Mouse (Mus musculus) kidney, adult 8-10 months (tissue): Measurements from ENCODE around the gene Usb1.

Source experiments
- DNase-seq, 2 experiments: peaks; one replicate each; pipeline ENCODE4 v3.0.0; 2022

Gene Usb1

GRCm38 (mm10) chr8:95331720-95332436 is at the start of gene Usb1, which contains the start of gene Zfp319:
Usb1 (plus strand) TSS chr8:95332284.
Zfp319 (minus strand) TSS chr8:95331950.
- peak; percentile 93 to 95 for DNase-seq

- no peak for DNase-seq
Measured at GRCm38 (mm10) chr8:95289066-95289650, 42.9 kb upstream of the Usb1 start.

GRCm38 (mm10) chr8:95293172-95293571 is 38.9 kb upstream of the Usb1 start:
- peak; percentile 78 to 84 for DNase-seq

GRCm38 (mm10) chr8:95293891-95294290 is 38.2 kb upstream of the Usb1 start:
- peak; percentile 18 to 22 for DNase-seq

- DNase-seq = peak in 1 of 2 experiments; percentile 25
Measured at GRCm38 (mm10) chr8:95302410-95302809, 29.7 kb upstream of the Usb1 start.

GRCm38 (mm10) chr8:95305526-95305925 is 26.6 kb upstream of the Usb1 start:
- DNase-seq = no peak

- no peak for DNase-seq
Measured at GRCm38 (mm10) chr8:95306431-95306830, 25.7 kb upstream of the Usb1 start, which contains the start of gene Cngb1. Cngb1 (minus strand) TSS chr8:95306585.

- DNase-seq = no peak
Measured at GRCm38 (mm10) chr8:95310342-95310970, 21.6 kb upstream of the Usb1 start, which contains the start of gene Tepp. Tepp (plus strand) TSS chr8:95310566.

GRCm38 (mm10) chr8:95312836-95313235 is 19.2 kb upstream of the Usb1 start:
- DNase-seq = no peak

- DNase-seq = no peak
Measured at GRCm38 (mm10) chr8:95313857-95314256, 18.2 kb upstream of the Usb1 start.

GRCm38 (mm10) chr8:95314707-95315106 is 17.4 kb upstream of the Usb1 start:
- DNase-seq = no peak

- DNase-seq = peak in 1 of 2 experiments; percentile 18
Measured at GRCm38 (mm10) chr8:95315350-95315749, 16.7 kb upstream of the Usb1 start.

- DNase-seq = peak; percentile 79 to 88
Measured at GRCm38 (mm10) chr8:95320224-95321139, 11.6 kb upstream of the Usb1 start.

GRCm38 (mm10) chr8:95323201-95323600 is 8.9 kb upstream of the Usb1 start:
- DNase-seq = no peak

- DNase-seq = no peak
Measured at GRCm38 (mm10) chr8:95324646-95325045, 7.4 kb upstream of the Usb1 start.

- no peak for DNase-seq
Measured at GRCm38 (mm10) chr8:95326822-95327221, 5.3 kb upstream of the Usb1 start.

- DNase-seq = no peak
Measured at GRCm38 (mm10) chr8:95327866-95328465, 4.1 kb upstream of the Usb1 start.

- DNase-seq = no peak
Measured at GRCm38 (mm10) chr8:95330367-95330766, 1.7 kb upstream of the Usb1 start.

- DNase-seq = no peak
Measured at GRCm38 (mm10) chr8:95331156-95331719, 846 bp upstream of the Usb1 start.

- DNase-seq = peak in 1 of 2 experiments; percentile 47
Measured at GRCm38 (mm10) chr8:95332437-95333199, 534 bp downstream of the Usb1 start.

GRCm38 (mm10) chr8:95335706-95336105 is 3.6 kb downstream of the Usb1 start:
- DNase-seq = no peak
